Mouse (Mus musculus) liver, postnatal 0 days (tissue): ENCODE results near the gene Ifnar1. TPM values are rescaled to one million over a fixed set of nuclear protein-coding genes. Genes with fewer than 3 reads are reported as not detected.

Experiments used
- ATAC-seq: fragments of 200-750 bp; cut with Nextera tagmentation; 2 replicates; pipeline ENCODE4 v1.8.0; 2017; ENCODE audit warnings: mild to moderate bottlenecking, moderate library complexity
- DNase-seq: peaks from one replicate; pipeline ENCODE4 v3.0.0-alpha.2; 2016
- H3K27ac ChIP-seq: fragments of 300-500 bp; sonication (generic); 2 replicates; pipeline ENCODE4 v1.5.1; 2014; ENCODE audit warnings: antibody characterized with exemption, moderate library complexity, mild to moderate bottlenecking, low read depth
- H3K27me3 ChIP-seq: fragments of 300-500 bp; sonication (generic); 2 replicates; pipeline ENCODE4 v1.6.1; 2014; ENCODE audit warnings: low read length, control low read depth, mixed read lengths; ENCODE audit not compliant: insufficient read depth
- H3K36me3 ChIP-seq: fragments of 300-500 bp; sonication (generic); replicated peaks from 2 replicates; pipeline ENCODE4 v1.6.1; 2014; ENCODE audit warnings: mild to moderate bottlenecking, control low read depth, low read length, moderate library complexity, mixed read lengths; ENCODE audit not compliant: insufficient read depth
- H3K4me1 ChIP-seq: fragments of 300-500 bp; sonication (generic); 2 replicates; pipeline ENCODE4 v1.6.1; 2014; ENCODE audit warnings: antibody characterized with exemption, mild to moderate bottlenecking, control low read depth; ENCODE audit not compliant: insufficient read depth
- H3K4me2 ChIP-seq: fragments of 300-500 bp; sonication (generic); 2 replicates; pipeline ENCODE4 v1.6.1; 2014; ENCODE audit warnings: low read depth, mild to moderate bottlenecking, low read length, moderate library complexity, mixed read lengths
- H3K4me3 ChIP-seq: fragments of 300-500 bp; sonication (generic); 2 replicates; pipeline ENCODE4 v1.5.1; 2014; ENCODE audit warnings: low read depth, low read length
- H3K9ac ChIP-seq: fragments of 300-500 bp; sonication (generic); replicated peaks from 2 replicates; pipeline ENCODE4 v1.6.1; 2014; ENCODE audit warnings: mild to moderate bottlenecking, moderate library complexity
- H3K9me3 ChIP-seq: fragments of 300-500 bp; sonication (generic); 2 replicates; pipeline ENCODE4 v1.6.1; 2016; ENCODE audit warnings: mild to moderate bottlenecking, control low read depth, low read length, mixed read lengths
- CTCF ChIP-seq: sonication (generic); IDR thresholded peaks from 2 replicates; pipeline ENCODE4 v1.5.1; 2016; ENCODE audit warnings: antibody characterized with exemption, low read depth
- EP300 ChIP-seq: IDR thresholded peaks from 2 replicates; pipeline ENCODE4 v1.6.1; 2016; ENCODE audit warnings: antibody characterized with exemption, low read depth, mild to moderate bottlenecking
- WGBS: fragments of 180-500 bp; shearing (Covaris S2); extraction: QIAGEN DNeasy Blood & Tissue Kit; methylation state at CpG from one replicate; pipeline ENCODE4 v1.1.7; 2014; ENCODE audit not compliant: insufficient replicate concordance; 5-methylcytosine and 5-hydroxymethylcytosine counted together
- polyA plus RNA-seq: library from polyadenylated mRNA; unstranded; fragments of >200 nt; fragmentation: Nextera tagmentation; extraction: Ambion mirVana; gene quantifications from 2 replicates; pipeline ENCODE4 v1.2.1, GENCODE M21; 2015

Gene Ifnar1
- polyA plus RNA-seq, 1 experiment from 2014 or later: 16.3 TPM

- H3K27ac ChIP-seq: peak overlapping the region; percentile 11
- peaks cover 66% of the 10 kb centered on the region for H3K4me1 ChIP-seq
- no peaks in the 10 kb centered on the region for H3K27me3 ChIP-seq
- H3K4me2 ChIP-seq: peak overlapping the region; percentile 89
- WGBS: 45% methylated on average over 2 of the region's 2 CpGs
- ATAC-seq (no peak), DNase-seq (no peak)
- H3K36me3 ChIP-seq: peaks cover 14% of the 10 kb centered on the region; the same call in 1 of the 2 replicates
- TF ChIP-seq CTCF (no peak), EP300 (no peak)
- peak overlapping the region; percentile 52; the same call in 1 of the 2 replicates for H3K9ac ChIP-seq
- H3K4me3 ChIP-seq: peak overlapping the region; percentile 86
- no peaks in the 10 kb centered on the region for H3K9me3 ChIP-seq
Observed at GRCm38 (mm10) chr16:91548996-91549395, 64.0 kb downstream of the Ifnar1 start.

GRCm38 (mm10) chr16:91549616-91550015 lies 64.6 kb downstream of the Ifnar1 start:
- H3K9me3 ChIP-seq: no peaks in the 10 kb centered on the region
- no peak overlapping the region for H3K27ac ChIP-seq
- peak overlapping the region; percentile 89 for H3K4me2 ChIP-seq
- 70% methylated on average over 5 of the region's 5 CpGs for WGBS
- H3K4me3 ChIP-seq: 0 out of 2 replicates have a peak overlapping the region, but pooled peaks have one; percentile 86
- ATAC-seq: no peak
- no peak for TF ChIP-seq EP300
- TF ChIP-seq CTCF: no peak
- peaks cover 19% of the 10 kb centered on the region for H3K36me3 ChIP-seq
- H3K4me1 ChIP-seq: peaks cover 68% of the 10 kb centered on the region
- H3K27me3 ChIP-seq: no peaks in the 10 kb centered on the region
- DNase-seq: no peak
- no peak overlapping the region for H3K9ac ChIP-seq

GRCm38 (mm10) chr16:91551081-91551524 lies 66.1 kb downstream of the Ifnar1 start:
- TF ChIP-seq EP300: no peak
- TF ChIP-seq CTCF: no peak
- WGBS: 37% methylated on average over 10 of the region's 10 CpGs
- ATAC-seq (no peak), DNase-seq (no peak)
- Histone ChIP-seq H3K9ac (peak overlapping the region; percentile 18; the same call in 1 of the 2 replicates), H3K4me2 (peak overlapping the region; percentile 44; the same call in 1 of the 2 replicates), H3K4me3 (no peak overlapping the region), H3K9me3 (no peaks in the 10 kb centered on the region), H3K27me3 (no peaks in the 10 kb centered on the region), H3K36me3 (peaks cover 34% of the 10 kb centered on the region), H3K4me1 (peaks cover 56% of the 10 kb centered on the region), H3K27ac (peak overlapping the region; percentile 29; the same call in 1 of the 2 replicates)

- peaks cover 51% of the 10 kb centered on the region for H3K4me1 ChIP-seq
- WGBS: 63% methylated on average over 9 of the region's 9 CpGs
Observed at GRCm38 (mm10) chr16:91552072-91552471, 67.0 kb downstream of the Ifnar1 start.

GRCm38 (mm10) chr16:91553625-91554024 lies 68.6 kb downstream of the Ifnar1 start:
- H3K9me3 ChIP-seq: no peaks in the 10 kb centered on the region
- no peak overlapping the region for H3K4me2 ChIP-seq
- H3K27me3 ChIP-seq: no peaks in the 10 kb centered on the region
- no peak overlapping the region for H3K9ac ChIP-seq
- no peak for TF ChIP-seq CTCF
- no peak for TF ChIP-seq EP300
- 37% methylated on average over 11 of the region's 12 CpGs for WGBS
- no peak for DNase-seq
- H3K4me1 ChIP-seq: peaks cover 40% of the 10 kb centered on the region
- peaks cover 51% of the 10 kb centered on the region for H3K36me3 ChIP-seq
- no peak overlapping the region for H3K4me3 ChIP-seq
- ATAC-seq: no peak
- H3K27ac ChIP-seq: no peak overlapping the region

More at GRCm38 (mm10) chr16:91552072-91552471, 67.0 kb downstream of the Ifnar1 start:
- TF ChIP-seq CTCF (no peak), EP300 (no peak)
- H3K4me3 ChIP-seq: no peak overlapping the region
- no peak overlapping the region for H3K4me2 ChIP-seq
- H3K27me3 ChIP-seq: no peaks in the 10 kb centered on the region
- ATAC-seq (no peak), DNase-seq (no peak)
- H3K9ac ChIP-seq: no peak overlapping the region
- no peak overlapping the region for H3K27ac ChIP-seq
- peaks cover 40% of the 10 kb centered on the region for H3K36me3 ChIP-seq
- no peaks in the 10 kb centered on the region for H3K9me3 ChIP-seq

- no peak for ATAC-seq
- Histone ChIP-seq H3K36me3 (peaks cover 59% of the 10 kb centered on the region), H3K4me1 (peaks cover 29% of the 10 kb centered on the region), H3K4me3 (no peak overlapping the region), H3K27me3 (no peaks in the 10 kb centered on the region), H3K27ac (no peak overlapping the region), H3K4me2 (no peak overlapping the region), H3K9ac (no peak overlapping the region), H3K9me3 (no peaks in the 10 kb centered on the region)
- no peak for DNase-seq
- TF ChIP-seq EP300 (no peak), CTCF (no peak)
- 90% methylated on average over 8 of the region's 8 CpGs for WGBS
Observed at GRCm38 (mm10) chr16:91555017-91555605, 70.1 kb downstream of the Ifnar1 start.
